Mouse (Mus musculus) embryonic facial prominence, embryonic 11.5 days (tissue): ENCODE data around the gene Slc3a1. TPM values are rescaled to one million over a fixed set of nuclear protein-coding genes. Genes with fewer than 3 reads are reported as not detected.

Experiments used
- ATAC-seq: fragments of 200-750 bp; cut with Nextera tagmentation; replicated peaks from 2 replicates; pipeline ENCODE4 v1.8.0; 2017; ENCODE audit warnings: low read depth; ENCODE audit not compliant: insufficient number of reproducible peaks, low FRiP score, low TSS enrichment
- DNase-seq: peaks from one replicate; pipeline ENCODE4 v3.0.0-alpha.2; 2015; ENCODE audit warnings: low spot score
- H3K27ac ChIP-seq: fragments of 300-500 bp; sonication (generic); replicated peaks from 2 replicates; pipeline ENCODE4 v1.5.1; 2014; ENCODE audit warnings: mild to moderate bottlenecking, low read depth, low read length, control low read depth
- H3K27me3 ChIP-seq: fragments of 300-500 bp; sonication (generic); 2 replicates; pipeline ENCODE4 v1.6.1; 2014; ENCODE audit warnings: mild to moderate bottlenecking, low read length, moderate library complexity, mixed read lengths; ENCODE audit not compliant: control insufficient read depth, insufficient read depth
- H3K36me3 ChIP-seq: fragments of 300-500 bp; sonication (generic); replicated peaks from 2 replicates; pipeline ENCODE4 v1.6.1; 2014; ENCODE audit warnings: low read depth, mild to moderate bottlenecking, low read length, moderate library complexity, mixed read lengths; ENCODE audit not compliant: control insufficient read depth, insufficient read depth
- H3K4me1 ChIP-seq: fragments of 300-500 bp; sonication (generic); 2 replicates; pipeline ENCODE4 v1.6.1; 2014; ENCODE audit warnings: low read length, mixed read lengths; ENCODE audit not compliant: control insufficient read depth, insufficient read depth
- H3K4me2 ChIP-seq: fragments of 300-500 bp; sonication (generic); 2 replicates; pipeline ENCODE4 v1.6.1; 2014; ENCODE audit warnings: low read depth, mild to moderate bottlenecking, control low read depth, low read length, moderate library complexity
- H3K4me3 ChIP-seq: fragments of 300-500 bp; sonication (generic); 2 replicates; pipeline ENCODE4 v1.5.1; 2014; ENCODE audit warnings: low read depth, low read length, control low read depth
- H3K9ac ChIP-seq: fragments of 300-500 bp; sonication (generic); replicated peaks from 2 replicates; pipeline ENCODE4 v1.6.1; 2014; ENCODE audit warnings: mild to moderate bottlenecking, control low read depth, low read length
- H3K9me3 ChIP-seq: fragments of 300-500 bp; sonication (generic); replicated peaks from 2 replicates; pipeline ENCODE4 v1.6.1; 2016; ENCODE audit warnings: mild to moderate bottlenecking, low read length, inconsistent platforms, mixed read lengths; ENCODE audit not compliant: control insufficient read depth
- WGBS: fragments of 180-500 bp; shearing (Covaris S2); extraction: QIAGEN DNeasy Blood & Tissue Kit; methylation state at CpG from one replicate; pipeline ENCODE4 v1.1.7; 2014; 5-methylcytosine and 5-hydroxymethylcytosine counted together
- polyA plus RNA-seq: library from polyadenylated mRNA; unstranded; fragments of >200 nt; fragmentation: Nextera tagmentation; extraction: Ambion mirVana; gene quantifications from 2 replicates; pipeline ENCODE4 v1.2.1, GENCODE M21; 2014

Gene Slc3a1
- 0.24 and 0.35 TPM in 2 replicates for polyA plus RNA-seq

- ATAC-seq: no peak
- WGBS: 93% methylated on average over 20 of the region's 20 CpGs
- Histone ChIP-seq H3K4me2 (no peak within 1 kb of the TSS), H3K9ac (no peak within 1 kb of the TSS), H3K27ac (no peak within 1 kb of the TSS), H3K27me3 (no peaks in the 10 kb centered on the region), H3K4me3 (no peak within 1 kb of the TSS), H3K9me3 (no peaks in the 10 kb centered on the region), H3K4me1 (no peaks in the 10 kb centered on the region), H3K36me3 (no peaks in the 10 kb centered on the region)
- no peak for DNase-seq
Observed at GRCm38 (mm10) chr17:85028093-85028739, at the start of gene Slc3a1. Gene Slc3a1 (plus strand): TSS chr17:85028376.

GRCm38 (mm10) chr17:84981721-84982120, 46.5 kb upstream of the Slc3a1 start:
- Histone ChIP-seq H3K4me2 (no peak overlapping the region), H3K27ac (no peak overlapping the region), H3K4me3 (no peak overlapping the region), H3K4me1 (peaks cover 2% of the 10 kb centered on the region; the same call in 1 of the 2 replicates), H3K9me3 (no peaks in the 10 kb centered on the region), H3K9ac (no peak overlapping the region), H3K27me3 (no peaks in the 10 kb centered on the region), H3K36me3 (no peaks in the 10 kb centered on the region)
- WGBS: 86% methylated on average over 1 of the region's 1 CpGs
- ATAC-seq (no peak), DNase-seq (no peak)

- no peak for DNase-seq
- WGBS: 91% methylated on average over 2 of the region's 2 CpGs
- H3K9me3 ChIP-seq: no peaks in the 10 kb centered on the region
Observed at GRCm38 (mm10) chr17:84982735-84983134, 45.4 kb upstream of the Slc3a1 start.

GRCm38 (mm10) chr17:84986368-84986767, 41.8 kb upstream of the Slc3a1 start:
- peaks cover 2% of the 10 kb centered on the region; the same call in 1 of the 2 replicates for H3K4me1 ChIP-seq
- H3K4me3 ChIP-seq: no peak overlapping the region
- ATAC-seq: no peak
- H3K27me3 ChIP-seq: no peaks in the 10 kb centered on the region
- DNase-seq: peak; percentile 24
- H3K4me2 ChIP-seq: no peak overlapping the region
- H3K36me3 ChIP-seq: no peaks in the 10 kb centered on the region
- WGBS: 45% methylated on average over 5 of the region's 5 CpGs
- H3K9me3 ChIP-seq: no peaks in the 10 kb centered on the region
- no peak overlapping the region for H3K9ac ChIP-seq
- H3K27ac ChIP-seq: no peak overlapping the region

More at GRCm38 (mm10) chr17:84982735-84983134, 45.4 kb upstream of the Slc3a1 start:
- Histone ChIP-seq H3K27ac (no peak overlapping the region), H3K4me2 (no peak overlapping the region), H3K4me1 (peaks cover 2% of the 10 kb centered on the region; the same call in 1 of the 2 replicates), H3K9ac (no peak overlapping the region), H3K27me3 (no peaks in the 10 kb centered on the region), H3K36me3 (no peaks in the 10 kb centered on the region), H3K4me3 (no peak overlapping the region)
- ATAC-seq: no peak

- peaks cover 2% of the 10 kb centered on the region; the same call in 1 of the 2 replicates for H3K4me1 ChIP-seq
- ATAC-seq (0 out of 2 replicates have a peak, but pooled peaks have one; percentile 6), DNase-seq (no peak)
- no peak overlapping the region for H3K4me3 ChIP-seq
- no peak overlapping the region for H3K4me2 ChIP-seq
- WGBS: 90% methylated on average over 3 of the region's 3 CpGs
- no peaks in the 10 kb centered on the region for H3K9me3 ChIP-seq
- H3K27me3 ChIP-seq: no peaks in the 10 kb centered on the region
- no peak overlapping the region for H3K9ac ChIP-seq
- no peaks in the 10 kb centered on the region for H3K36me3 ChIP-seq
- H3K27ac ChIP-seq: no peak overlapping the region
Observed at GRCm38 (mm10) chr17:84987834-84988410, 40.3 kb upstream of the Slc3a1 start.

GRCm38 (mm10) chr17:84988514-84988913, 39.7 kb upstream of the Slc3a1 start:
- no peaks in the 10 kb centered on the region for H3K27me3 ChIP-seq
- no peak overlapping the region for H3K9ac ChIP-seq
- no peak for ATAC-seq
- H3K36me3 ChIP-seq: no peaks in the 10 kb centered on the region
- peaks cover 2% of the 10 kb centered on the region; the same call in 1 of the 2 replicates for H3K4me1 ChIP-seq
- DNase-seq: no peak
- no peak overlapping the region for H3K4me2 ChIP-seq
- no peak overlapping the region for H3K4me3 ChIP-seq
- H3K27ac ChIP-seq: no peak overlapping the region
- H3K9me3 ChIP-seq: no peaks in the 10 kb centered on the region

- ATAC-seq (no peak), DNase-seq (no peak)
- no peaks in the 10 kb centered on the region for H3K27me3 ChIP-seq
- no peaks in the 10 kb centered on the region for H3K4me1 ChIP-seq
- no peaks in the 10 kb centered on the region for H3K36me3 ChIP-seq
- no peak overlapping the region for H3K4me3 ChIP-seq
- no peak overlapping the region for H3K27ac ChIP-seq
- no peak overlapping the region for H3K9ac ChIP-seq
- WGBS: 86% methylated on average over 6 of the region's 6 CpGs
- H3K9me3 ChIP-seq: no peaks in the 10 kb centered on the region
- no peak overlapping the region for H3K4me2 ChIP-seq
Observed at GRCm38 (mm10) chr17:84995844-84996243, 32.3 kb upstream of the Slc3a1 start.

- Histone ChIP-seq H3K9ac (no peak overlapping the region), H3K27ac (no peak overlapping the region), H3K4me1 (no peaks in the 10 kb centered on the region), H3K36me3 (no peaks in the 10 kb centered on the region), H3K27me3 (no peaks in the 10 kb centered on the region), H3K4me2 (no peak overlapping the region), H3K4me3 (no peak overlapping the region), H3K9me3 (no peaks in the 10 kb centered on the region)
- ATAC-seq: no peak
- 80% methylated on average over 1 of the region's 1 CpGs for WGBS
- no peak for DNase-seq
Observed at GRCm38 (mm10) chr17:84997639-84998038, 30.5 kb upstream of the Slc3a1 start.
